Mouse (Mus musculus) lung, adult 2 months (tissue): ENCODE measurements at regions not wholly inside any gene's neighbourhood (a gene's known extent, or its start where the extent isn't known, plus 50 kb on each side); places are given as distances from the start of the nearest gene placed in this dataset.

Source experiments
- CTCF ChIP-seq: fragments of 200-500 bp; IDR thresholded peaks from 2 replicates; pipeline ENCODE4 v1.5.1; 2011; ENCODE audit warnings: mild to moderate bottlenecking, low read length, control low read depth; ENCODE audit not compliant: insufficient read depth
- POLR2A ChIP-seq: fragments of 200-500 bp; IDR thresholded peaks from 2 replicates; pipeline ENCODE4 v1.6.1; 2011; ENCODE audit warnings: low read depth, mild to moderate bottlenecking, control low read depth, low read length, borderline replicate concordance; ENCODE audit errors: extremely low read depth

DNA sequence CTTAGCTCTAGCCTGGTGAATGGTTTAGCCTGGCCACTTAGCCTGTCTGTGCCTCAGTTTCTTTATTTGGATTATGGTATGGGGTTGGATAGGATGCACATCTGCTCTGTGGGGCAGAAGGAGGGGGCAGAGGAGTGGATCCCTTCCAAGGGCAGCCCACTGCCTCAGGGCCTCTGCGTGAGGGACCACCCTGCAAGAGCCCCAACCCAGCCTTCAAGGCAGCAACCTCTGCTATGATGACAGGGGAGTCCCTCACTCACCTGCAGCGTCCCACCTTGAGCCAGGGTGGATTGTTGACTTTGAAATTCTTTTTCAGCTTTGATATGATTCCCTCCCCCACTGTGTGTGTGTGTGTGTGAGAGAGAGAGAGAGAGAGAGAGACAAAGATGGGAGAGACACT lies 65.8 kb downstream of the Tfap2c start:
- TF ChIP-seq CTCF, result no peak
- TF ChIP-seq POLR2A, result no peak
